Mouse (Mus musculus) testis, postnatal 10 days (tissue): ENCODE results near the gene Olfr761.
"Not testable (repeated sequence)": the region's sequence is repeated elsewhere in the genome, so short reads cannot be mapped to it uniquely, and the experiment has no call there.

Source experiments
- DNase-seq: peaks from one replicate; pipeline ENCODE4 v3.0.0; 2021; ENCODE audit warnings: low spot score

The Olfr761 gene

DNA sequence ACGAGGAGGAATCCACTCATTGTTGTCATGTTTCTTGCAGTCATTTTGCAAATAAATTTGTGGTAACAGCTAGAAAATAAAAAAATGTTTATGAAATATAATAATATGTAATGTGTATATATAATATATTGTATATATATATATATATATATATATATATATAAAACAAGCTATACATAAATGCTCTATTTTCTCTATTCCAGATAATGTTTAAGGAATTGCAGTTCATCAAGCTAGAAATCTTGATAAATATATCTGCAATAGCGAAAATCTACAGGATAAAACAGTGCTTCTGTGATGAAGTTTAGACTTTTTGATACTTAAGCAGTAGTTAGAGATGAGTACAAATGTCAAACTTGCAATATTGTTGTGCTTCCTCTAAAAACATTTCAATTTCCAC is at the start of gene Olfr761:
Gene Olfr761 (minus strand): TSS at position 101 of the 400 bp plus-strand sequence.
- DNase-seq: no peak

DNA sequence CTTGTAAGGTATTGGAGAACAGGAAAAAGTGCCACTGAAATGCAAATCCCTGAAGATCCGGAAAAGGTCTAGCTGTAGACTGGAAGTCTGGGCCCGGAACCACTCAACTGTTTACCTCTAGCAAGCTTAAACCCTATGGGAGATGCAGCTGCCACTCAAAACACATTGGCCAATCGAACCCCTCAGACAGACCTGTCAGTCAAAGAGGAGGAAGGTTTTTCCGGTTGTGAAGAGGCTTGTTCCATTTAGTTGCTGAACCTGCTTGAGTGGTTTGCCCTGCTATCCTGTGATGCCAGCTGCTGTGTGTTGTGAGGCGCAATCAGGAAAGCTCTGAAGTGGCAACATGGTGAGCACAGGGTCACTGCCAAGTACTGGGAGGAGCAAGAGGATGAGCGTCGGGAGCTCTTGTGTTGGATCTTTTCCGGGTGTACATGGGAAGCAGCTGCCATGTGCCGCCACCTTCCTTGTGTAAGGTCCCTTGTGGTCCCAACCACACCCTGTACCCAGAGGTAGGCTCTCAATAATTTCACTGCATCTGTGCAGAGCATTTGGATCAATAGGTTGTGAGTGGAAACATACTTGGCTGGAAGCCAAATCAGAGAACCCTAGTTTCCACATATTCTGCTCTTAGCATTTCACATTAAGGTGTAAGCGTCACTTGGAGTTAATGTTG is 42.9 kb upstream of the Olfr761 start:
- no peak for DNase-seq

DNA sequence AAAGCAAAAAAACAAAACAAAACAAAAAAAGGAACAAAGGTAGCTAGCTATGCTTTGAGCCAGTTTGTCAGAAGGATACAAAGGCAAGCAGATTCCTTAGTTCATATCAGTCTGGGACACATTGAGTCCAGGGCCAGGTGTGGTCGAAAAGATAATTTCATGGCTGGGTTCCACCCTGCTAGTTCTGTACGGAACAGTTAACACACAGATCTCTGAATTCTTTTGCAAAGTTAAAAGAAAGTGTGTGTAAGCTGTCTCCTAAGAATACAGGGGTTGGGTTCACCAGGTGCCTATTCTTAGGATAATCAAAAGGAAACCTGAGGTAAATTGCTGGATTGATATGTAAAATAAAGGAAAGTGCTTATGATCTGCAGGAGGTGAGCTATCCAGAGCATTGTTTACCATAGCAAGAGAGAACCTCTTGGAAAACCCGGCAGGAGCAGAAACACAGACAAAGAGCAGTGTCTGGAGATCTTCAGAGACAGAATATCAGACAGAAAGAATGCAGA is 37.6 kb upstream of the Olfr761 start:
- no peak for DNase-seq

DNA sequence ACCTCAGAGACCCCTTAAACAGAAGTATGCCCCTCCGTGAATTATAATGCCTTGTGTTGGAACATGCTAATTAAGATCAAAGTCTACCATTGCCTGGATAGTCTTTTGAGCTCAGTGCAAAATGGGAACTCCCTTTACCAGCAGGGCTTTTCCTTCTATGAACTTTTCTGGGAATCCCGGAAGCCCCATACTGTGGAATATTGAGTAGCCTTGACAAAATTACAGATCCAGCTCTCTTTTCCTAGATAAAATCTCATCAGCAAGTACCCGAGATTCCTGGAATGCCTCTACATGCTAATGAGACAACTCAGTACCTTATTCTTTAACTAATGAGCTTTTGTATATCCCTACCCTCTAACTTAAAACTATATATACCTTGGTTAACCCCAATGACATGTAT is 20.7 kb upstream of the Olfr761 start:
- no peak for DNase-seq

DNA sequence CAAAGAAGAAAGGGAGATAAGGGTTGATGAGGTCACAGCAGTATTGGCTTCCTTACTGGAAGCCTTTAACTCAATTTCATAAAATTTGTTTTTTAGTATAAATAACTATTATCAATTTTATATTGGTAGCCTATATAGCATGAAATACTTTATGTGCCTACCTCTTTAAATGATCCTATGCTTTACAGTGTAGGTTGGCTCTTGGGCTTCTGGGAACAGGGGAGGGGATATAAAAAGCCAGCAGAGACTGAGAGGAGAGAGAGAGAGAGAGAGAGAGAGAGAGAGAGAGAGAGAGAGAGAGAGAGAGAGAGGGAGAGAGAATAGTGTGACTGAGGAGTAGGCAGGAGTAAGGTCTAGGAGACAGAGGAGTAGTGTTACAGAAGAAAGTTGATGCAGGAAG is 32.6 kb downstream of the Olfr761 start, which contains the start of gene Olfr128:
Gene Olfr128 (plus strand): TSS at position 301 of the 400 bp plus-strand sequence.
- DNase-seq: no peak

DNA sequence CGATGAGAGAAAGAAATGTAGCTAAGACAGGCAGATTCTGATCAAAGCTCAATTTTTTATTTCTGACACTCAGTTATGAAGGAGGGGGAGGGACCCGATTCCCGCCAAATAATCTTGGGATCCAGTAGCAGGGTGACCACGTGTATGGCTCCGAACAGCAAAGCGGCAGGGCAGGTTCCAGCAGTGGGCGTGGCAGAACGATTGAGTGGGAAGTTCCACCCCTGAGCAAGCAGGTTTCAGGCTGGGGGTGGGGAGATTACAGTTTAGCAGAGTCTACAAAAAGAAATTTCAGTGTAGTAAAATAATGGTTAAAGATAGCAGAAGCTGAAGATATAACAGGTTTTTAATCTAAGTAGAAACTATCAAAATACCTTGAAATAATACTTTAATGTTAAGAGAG is 46.1 kb downstream of the Olfr761 start:
- DNase-seq: not testable (repeated sequence)
